Mouse (Mus musculus): ENCODE data around the gene Zfp937.
A peak's percentile ranks its signal among the peaks of the same experiment; 100 is the strongest.
"Not testable (repeated sequence)": the region's sequence is repeated elsewhere in the genome, so short reads cannot be mapped to it uniquely, and the experiment has no call there.

Zfp937 gene

DNA sequence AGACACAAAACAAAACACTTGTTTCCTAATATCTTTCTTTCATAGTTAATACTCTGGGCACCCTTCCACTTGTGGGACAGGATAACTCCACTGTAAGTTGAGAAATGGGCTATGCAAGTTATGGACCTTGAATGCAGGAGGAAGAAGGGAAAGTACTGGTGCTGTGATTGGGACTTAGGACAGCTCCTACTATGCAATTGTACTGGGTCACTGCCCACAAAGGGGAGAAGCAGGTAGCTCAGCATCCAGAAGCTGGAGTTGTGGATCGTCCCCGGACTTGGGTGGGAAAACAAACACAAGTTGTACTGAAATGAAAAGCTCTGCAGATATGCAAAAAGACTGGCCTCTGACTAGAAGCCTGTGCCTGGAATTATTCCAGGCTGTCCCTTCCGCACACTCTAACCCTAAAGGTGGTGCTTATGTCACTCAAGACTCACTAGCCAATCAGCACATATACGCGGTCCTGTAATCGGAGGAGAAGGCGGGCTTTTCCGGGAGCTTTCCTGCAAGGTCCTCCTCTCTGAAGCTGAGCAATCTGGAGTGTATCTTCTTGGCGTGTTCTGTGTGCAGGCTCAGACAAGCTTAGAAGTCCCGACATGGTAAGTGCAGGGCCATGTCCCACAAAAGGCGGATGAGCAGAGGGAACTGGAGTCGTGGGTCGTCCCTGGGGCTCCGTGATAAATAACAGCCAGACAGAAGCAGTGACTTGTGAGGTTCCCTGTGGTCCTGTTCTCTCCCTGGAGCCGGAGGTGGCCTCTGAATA is at the start of gene Zfp937:
TSS of gene Zfp937 (plus strand) at position 474 of the 763 bp plus-strand sequence.
- peak; percentile 88 to 89 for DNase-seq

DNA sequence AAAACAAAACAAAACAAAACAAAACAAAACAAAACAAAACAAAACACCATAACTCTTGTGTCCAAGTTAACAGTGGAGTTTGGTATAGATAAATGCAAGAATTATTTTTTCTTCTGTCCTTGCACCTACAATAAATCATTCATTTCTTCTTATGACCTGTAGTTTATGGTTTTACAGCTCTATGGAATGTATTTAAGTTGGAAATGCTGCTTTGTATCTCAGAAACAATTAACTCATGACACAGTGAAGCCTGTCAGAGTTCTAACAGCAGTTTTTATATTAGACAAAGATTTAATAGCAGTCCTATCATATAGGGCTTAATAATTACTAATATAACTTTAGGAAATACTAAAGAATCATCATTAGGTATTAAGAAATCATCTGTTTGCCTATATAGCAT is 44.0 kb upstream of the Zfp937 start:
- no peak for DNase-seq

DNA sequence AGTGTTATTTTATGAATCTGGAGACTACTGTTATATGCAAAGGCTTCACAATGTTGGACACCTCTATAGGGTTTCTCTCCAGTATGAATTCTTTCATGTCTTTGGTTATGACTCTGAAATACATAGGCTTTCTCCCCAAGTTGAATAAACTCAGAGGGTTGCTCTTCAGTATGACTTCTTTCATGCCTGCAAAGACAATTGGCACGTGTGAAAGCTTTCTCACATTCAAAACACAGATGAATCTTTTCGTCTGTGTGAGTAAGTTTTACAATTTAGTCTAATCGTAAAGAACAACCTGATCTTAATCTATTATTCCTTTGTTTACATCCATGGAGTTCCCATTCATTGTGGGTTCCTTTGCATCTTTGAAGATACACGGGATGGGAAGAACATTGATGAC is 38.3 kb upstream of the Zfp937 start, which contains the start of gene Gm10770:
TSS of gene Gm10770 (minus strand) at position 101 of the 400 bp plus-strand sequence.
- DNase-seq: not testable (repeated sequence)

DNA sequence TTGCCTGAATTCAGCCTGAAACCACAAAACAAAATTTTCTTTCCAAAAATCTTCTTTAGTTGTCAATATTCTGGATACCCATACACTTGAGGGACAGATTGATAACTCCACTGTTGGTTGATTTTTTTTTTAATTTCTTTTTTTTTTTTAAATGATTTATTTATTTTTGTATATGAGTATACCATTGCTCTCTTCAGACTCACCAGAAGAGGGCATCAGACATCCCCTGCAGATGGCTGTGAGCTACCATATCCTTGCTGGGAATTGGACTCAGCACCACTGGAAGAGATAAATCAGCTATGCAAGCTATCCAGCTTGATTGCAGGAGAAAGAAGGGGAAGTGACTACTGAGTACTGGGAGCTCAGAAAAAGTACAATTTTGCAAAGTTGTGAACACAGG is 36.8 kb upstream of the Zfp937 start:
- DNase-seq: not testable (repeated sequence)

DNA sequence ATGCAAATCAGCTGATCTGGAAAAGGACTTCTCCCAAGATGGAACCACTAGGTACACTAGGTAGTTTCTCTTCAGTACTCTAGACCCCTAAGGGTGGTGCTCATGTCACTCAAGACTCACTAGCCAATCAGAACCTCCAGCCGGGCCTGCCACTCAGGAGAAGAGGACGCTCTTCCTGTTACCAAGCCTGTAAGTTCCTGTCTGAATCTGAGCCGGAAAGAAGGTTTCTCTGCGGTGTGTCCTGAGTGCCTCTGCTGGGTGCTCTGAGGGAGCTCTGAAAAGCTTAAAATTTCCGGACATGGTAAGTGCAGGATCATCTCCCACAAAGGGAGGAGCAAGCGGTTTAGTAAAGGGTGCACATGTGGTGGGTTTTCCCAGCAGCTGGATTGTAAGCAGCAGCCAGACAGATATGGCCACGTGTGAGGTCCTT is 36.3 kb upstream of the Zfp937 start, which contains the start of gene Gm14139:
TSS of gene Gm14139 (plus strand) at position 186 of the 430 bp plus-strand sequence.
- not testable (repeated sequence) for DNase-seq

DNA sequence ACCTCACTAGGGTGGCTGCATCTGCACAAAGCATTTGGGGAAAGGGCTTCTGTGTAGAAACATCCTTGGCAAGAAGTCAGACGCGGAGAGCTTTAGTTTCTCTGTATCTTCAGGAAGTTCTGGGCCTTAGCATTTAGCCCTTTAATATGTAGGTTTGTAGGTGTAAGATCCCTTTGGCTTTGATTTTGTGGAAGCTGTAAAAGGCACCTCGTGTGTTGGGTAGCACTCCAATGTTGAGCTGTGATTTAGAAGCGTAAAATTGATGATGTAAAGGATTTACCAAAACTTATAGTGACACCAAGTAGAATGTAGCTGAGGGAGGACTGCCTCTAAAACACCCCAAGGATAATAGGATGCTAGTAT is 471 bp downstream of the Zfp937 start:
- DNase-seq: not testable (repeated sequence)

DNA sequence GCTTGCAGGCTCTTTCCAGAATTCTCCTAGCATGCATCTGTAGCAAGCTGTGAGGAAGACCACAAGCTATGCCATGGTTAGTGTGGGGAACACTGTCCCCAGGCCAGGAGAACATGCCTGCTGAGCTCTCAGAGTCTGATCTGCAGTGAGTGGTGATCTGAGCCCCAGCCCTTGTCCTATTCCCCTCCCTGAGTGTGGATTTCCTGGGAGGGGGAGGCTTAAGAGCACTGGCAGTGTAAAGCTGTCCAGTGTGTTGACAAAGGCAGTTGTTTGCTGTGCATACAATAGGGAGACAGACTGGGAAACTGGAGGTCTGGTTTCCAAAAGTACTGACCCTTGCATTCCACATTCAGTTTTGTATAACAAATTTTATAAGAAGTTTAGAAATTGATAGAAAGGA is 5.4 kb downstream of the Zfp937 start:
- DNase-seq: not testable (repeated sequence)

DNA sequence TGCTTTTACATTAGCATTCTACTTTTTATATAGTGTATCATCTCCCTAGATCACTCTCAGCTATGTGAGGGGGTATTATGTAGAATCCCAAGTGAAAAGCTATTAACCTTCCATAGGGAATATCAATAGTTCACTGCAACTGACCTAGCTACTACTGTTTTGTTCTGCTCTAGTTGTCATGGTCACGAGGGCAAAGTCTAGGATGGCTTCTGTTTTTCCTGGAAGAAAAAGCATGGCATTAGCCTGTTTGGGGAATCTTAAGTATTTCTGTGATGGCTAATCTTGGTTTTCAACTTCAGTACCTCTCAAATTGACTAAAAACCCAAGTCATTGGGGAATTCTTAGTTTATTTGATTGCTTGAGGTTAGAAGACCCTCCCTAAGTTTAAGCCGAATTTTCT is 25.3 kb downstream of the Zfp937 start:
- no peak for DNase-seq

DNA sequence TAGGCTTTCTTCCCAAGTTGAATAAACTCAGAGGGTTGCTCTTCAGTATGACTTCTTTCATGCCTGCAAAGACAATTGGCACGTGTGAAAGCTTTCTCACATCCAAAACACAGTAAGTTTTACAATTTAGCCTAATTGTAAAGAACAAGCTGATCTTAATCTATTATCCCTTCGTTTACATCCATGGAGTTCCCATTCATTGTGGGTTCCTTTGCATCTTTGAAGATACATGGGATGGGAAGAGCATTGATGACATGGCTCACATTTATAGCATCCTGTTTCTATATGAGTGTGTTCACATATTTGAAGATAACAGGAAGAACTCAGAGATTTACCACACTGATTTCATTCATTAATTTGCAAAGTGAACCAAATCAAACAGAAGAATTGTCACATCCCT is 37.6 kb downstream of the Zfp937 start, which contains the start of gene Gm21994:
TSS of gene Gm21994 (minus strand) at position 101 of the 400 bp plus-strand sequence.
- not testable (repeated sequence) for DNase-seq

DNA sequence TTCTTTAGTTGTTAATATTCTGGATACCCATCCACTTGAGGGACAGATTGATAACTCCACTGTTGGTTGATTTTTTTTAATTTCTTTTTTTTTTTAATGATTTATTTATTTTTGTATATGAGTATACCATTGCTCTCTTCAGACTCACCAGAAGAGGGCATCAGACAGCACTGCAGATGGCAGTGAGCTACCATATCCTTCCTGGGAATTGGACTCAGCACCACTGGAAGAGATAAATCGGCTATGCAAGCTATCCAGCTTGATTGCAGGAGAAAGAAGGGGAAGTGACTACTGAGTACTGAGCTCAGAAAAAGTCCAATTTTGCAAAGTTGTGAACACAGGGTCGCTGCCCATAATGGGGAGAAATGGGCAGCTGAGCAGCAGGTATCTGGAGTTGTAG is 39.0 kb downstream of the Zfp937 start:
- DNase-seq: not testable (repeated sequence)

DNA sequence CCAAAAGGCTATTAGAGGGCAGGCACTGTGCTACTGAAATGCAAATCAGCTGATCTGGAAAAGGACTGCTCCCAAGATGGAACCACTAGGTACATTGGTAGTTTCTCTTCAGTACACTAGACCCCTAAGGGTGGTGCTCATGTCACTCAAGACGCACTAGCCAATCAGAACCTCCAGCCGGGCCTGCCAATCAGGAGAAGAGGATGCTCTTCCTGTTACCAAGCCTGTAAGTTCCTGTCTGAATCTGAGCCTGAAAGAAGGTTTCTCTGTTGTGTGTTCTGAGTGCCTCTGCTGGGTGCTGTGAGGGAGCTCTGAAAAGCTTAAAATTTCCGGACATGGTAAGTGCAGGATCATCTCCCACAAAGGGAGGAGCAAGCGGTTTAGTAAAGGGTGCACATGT is 39.4 kb downstream of the Zfp937 start, which contains the start of gene Gm14124:
TSS of gene Gm14124 (plus strand) at position 227 of the 400 bp plus-strand sequence.
- DNase-seq: not testable (repeated sequence)
